Mouse (Mus musculus) kidney, embryonic 15.5 days (tissue): ENCODE data around the gene Wdr27. TPM values are rescaled to one million over a fixed set of nuclear protein-coding genes. Genes with fewer than 3 reads are reported as not detected.
A peak's percentile ranks its signal among the peaks of the same experiment; 100 is the strongest.

Experiments
- ATAC-seq: fragments of 200-750 bp; cut with Nextera tagmentation; replicated peaks from 2 replicates; pipeline ENCODE4 v1.8.0; 2017; ENCODE audit warnings: moderate TSS enrichment; ENCODE audit not compliant: low FRiP score
- H3K27ac ChIP-seq: fragments of 300-500 bp; sonication (generic); 2 replicates; pipeline ENCODE4 v1.5.1; 2015; ENCODE audit warnings: mild to moderate bottlenecking, inconsistent platforms
- H3K27me3 ChIP-seq: fragments of 300-500 bp; sonication (generic); 2 replicates; pipeline ENCODE4 v1.6.1; 2015; ENCODE audit warnings: inconsistent platforms
- H3K36me3 ChIP-seq: fragments of 300-500 bp; sonication (generic); 2 replicates; pipeline ENCODE4 v1.6.1; 2015; ENCODE audit warnings: inconsistent platforms
- H3K4me1 ChIP-seq: fragments of 300-500 bp; sonication (generic); 2 replicates; pipeline ENCODE4 v1.6.1; 2015; ENCODE audit warnings: inconsistent platforms
- H3K4me2 ChIP-seq: fragments of 300-500 bp; sonication (generic); 2 replicates; pipeline ENCODE4 v1.6.1; 2015; ENCODE audit warnings: moderate library complexity, mild to moderate bottlenecking, inconsistent platforms
- H3K4me3 ChIP-seq: fragments of 300-500 bp; sonication (generic); replicated peaks from 2 replicates; pipeline ENCODE4 v1.5.1; 2015; ENCODE audit warnings: mild to moderate bottlenecking, inconsistent platforms
- H3K9ac ChIP-seq: fragments of 300-500 bp; sonication (generic); 2 replicates; pipeline ENCODE4 v1.6.1; 2015; ENCODE audit warnings: mild to moderate bottlenecking, inconsistent platforms
- H3K9me3 ChIP-seq: fragments of 300-500 bp; sonication (generic); replicated peaks from 2 replicates; pipeline ENCODE4 v1.6.1; 2016; ENCODE audit warnings: inconsistent platforms
- WGBS: fragments of 180-500 bp; shearing (Covaris S2); methylation state at CpG from one replicate; pipeline ENCODE4 v1.1.7; 2015; ENCODE audit warnings: mixed read lengths; 5-methylcytosine and 5-hydroxymethylcytosine counted together
- polyA plus RNA-seq: library from polyadenylated mRNA; unstranded; fragments of >200 nt; fragmentation: Nextera tagmentation; extraction: Ambion mirVana; gene quantifications from 2 replicates; pipeline ENCODE4 v1.2.1, GENCODE M21; 2015

The Wdr27 gene
- polyA plus RNA-seq, 1 experiment from 2014 or later, result 6.8 TPM

DNA sequence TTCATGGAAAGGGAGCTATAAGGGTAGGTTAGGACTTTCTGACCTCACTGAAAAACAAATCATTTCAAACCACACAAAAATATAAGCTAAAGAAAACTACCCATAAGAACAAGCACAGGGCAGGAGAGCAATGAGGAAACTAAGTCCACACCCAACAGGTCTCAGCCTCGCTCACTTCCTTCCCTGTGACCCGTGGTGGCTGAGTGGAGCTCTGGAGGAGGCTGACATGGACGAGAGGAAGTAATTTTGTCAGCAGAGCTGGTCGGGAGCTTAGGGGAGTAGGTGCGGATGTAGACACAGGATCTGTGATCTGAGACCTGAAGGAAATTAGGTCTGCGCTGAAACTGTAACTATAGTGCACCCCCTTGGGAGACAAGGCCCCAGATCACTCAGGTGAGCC is 21.4 kb downstream of the Wdr27 start:
- Histone ChIP-seq H3K27me3 (no peaks in the 10 kb centered on the region), H3K4me2 (no peak overlapping the region), H3K4me3 (no peak overlapping the region), H3K27ac (no peak overlapping the region), H3K36me3 (no peaks in the 10 kb centered on the region), H3K9me3 (no peaks in the 10 kb centered on the region), H3K4me1 (no peaks in the 10 kb centered on the region), H3K9ac (no peak overlapping the region)
- ATAC-seq, result no peak
- WGBS, result 54% methylated on average over 6 of the region's 6 CpGs

GRCm38 (mm10) chr17:14917866-14918265 is 25.1 kb downstream of the Wdr27 start:
- 87% methylated on average over 8 of the region's 8 CpGs for WGBS
- H3K4me2 ChIP-seq, result no peak overlapping the region
- H3K27ac ChIP-seq, result no peak overlapping the region
- no peaks in the 10 kb centered on the region for H3K9me3 ChIP-seq
- H3K36me3 ChIP-seq, result no peaks in the 10 kb centered on the region
- no peak overlapping the region for H3K4me3 ChIP-seq
- no peaks in the 10 kb centered on the region for H3K27me3 ChIP-seq
- no peaks in the 10 kb centered on the region for H3K4me1 ChIP-seq
- no peak for ATAC-seq
- no peak overlapping the region for H3K9ac ChIP-seq

DNA sequence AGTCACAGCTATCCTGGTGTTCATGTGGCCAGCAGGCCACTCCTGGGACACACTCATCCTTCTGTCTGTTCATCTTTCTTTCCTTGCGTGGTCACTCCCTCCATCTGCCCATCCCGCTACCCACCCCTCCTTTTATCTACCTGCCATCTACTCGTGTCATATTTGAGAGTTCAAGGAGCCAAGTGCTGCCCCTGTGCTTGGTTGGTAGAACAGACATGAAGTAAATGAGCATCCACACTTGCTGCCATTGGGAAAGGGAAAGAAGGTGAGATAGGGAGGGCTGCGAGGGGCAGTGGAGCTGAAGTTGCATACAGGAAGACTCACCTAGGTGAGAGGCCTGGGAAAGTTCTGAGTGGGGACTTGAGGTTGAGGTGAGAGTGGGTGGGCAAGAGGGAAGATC is 28.6 kb downstream of the Wdr27 start:
- Histone ChIP-seq H3K9me3 (no peaks in the 10 kb centered on the region), H3K4me3 (no peak overlapping the region), H3K27ac (no peak overlapping the region), H3K4me2 (no peak overlapping the region), H3K9ac (no peak overlapping the region), H3K36me3 (no peaks in the 10 kb centered on the region), H3K27me3 (no peaks in the 10 kb centered on the region), H3K4me1 (no peaks in the 10 kb centered on the region)
- 90% methylated on average over 4 of the region's 4 CpGs for WGBS
- ATAC-seq, result no peak

DNA sequence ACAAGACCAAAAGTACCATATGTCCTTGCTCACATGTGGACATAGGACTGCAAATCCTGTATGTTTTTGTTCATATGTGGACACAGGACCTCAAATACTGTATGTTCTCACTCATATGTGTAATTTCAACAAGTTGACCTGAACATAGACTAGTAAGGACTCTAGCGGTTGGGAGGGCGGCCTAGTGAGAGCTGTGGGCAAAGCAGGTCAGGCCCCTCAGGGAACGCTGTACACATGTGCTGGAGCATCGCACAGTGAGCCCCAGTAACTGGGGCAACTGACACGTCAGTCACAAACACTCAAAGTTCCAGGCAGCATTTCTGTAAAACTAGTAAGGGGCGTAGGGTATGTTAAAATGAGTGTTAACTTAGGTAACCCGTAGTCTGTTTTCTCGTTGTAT is 30.0 kb downstream of the Wdr27 start:
- no peak for ATAC-seq
- H3K4me1 ChIP-seq, result no peaks in the 10 kb centered on the region
- no peaks in the 10 kb centered on the region for H3K27me3 ChIP-seq
- H3K9me3 ChIP-seq, result no peaks in the 10 kb centered on the region
- H3K9ac ChIP-seq, result no peak overlapping the region
- H3K27ac ChIP-seq, result no peak overlapping the region
- WGBS, result 88% methylated on average over 8 of the region's 8 CpGs
- no peak overlapping the region for H3K4me2 ChIP-seq
- no peaks in the 10 kb centered on the region for H3K36me3 ChIP-seq
- no peak overlapping the region for H3K4me3 ChIP-seq

- Histone ChIP-seq H3K9ac (no peak overlapping the region), H3K4me1 (no peaks in the 10 kb centered on the region), H3K27me3 (no peaks in the 10 kb centered on the region), H3K9me3 (no peaks in the 10 kb centered on the region), H3K27ac (no peak overlapping the region), H3K4me3 (no peak overlapping the region), H3K36me3 (no peaks in the 10 kb centered on the region), H3K4me2 (no peak overlapping the region)
- no peak for ATAC-seq
- WGBS, result 47% methylated on average over 6 of the region's 6 CpGs
Observed at GRCm38 (mm10) chr17:14912420-14912819, 30.5 kb downstream of the Wdr27 start.

- 94% methylated on average over 5 of the region's 5 CpGs for WGBS
- no peak for ATAC-seq
- Histone ChIP-seq H3K9ac (no peak overlapping the region), H3K4me2 (no peak overlapping the region), H3K4me1 (no peaks in the 10 kb centered on the region), H3K9me3 (no peaks in the 10 kb centered on the region), H3K4me3 (no peak overlapping the region), H3K36me3 (no peaks in the 10 kb centered on the region), H3K27me3 (no peaks in the 10 kb centered on the region), H3K27ac (no peak overlapping the region)
Observed at GRCm38 (mm10) chr17:14910771-14911170, 32.2 kb downstream of the Wdr27 start.

GRCm38 (mm10) chr17:14909331-14909730 is 33.6 kb downstream of the Wdr27 start:
- WGBS, result 86% methylated on average over 5 of the region's 5 CpGs
- Histone ChIP-seq H3K9me3 (no peaks in the 10 kb centered on the region), H3K27me3 (no peaks in the 10 kb centered on the region), H3K36me3 (no peaks in the 10 kb centered on the region), H3K27ac (no peak overlapping the region), H3K9ac (no peak overlapping the region), H3K4me2 (no peak overlapping the region), H3K4me1 (no peaks in the 10 kb centered on the region), H3K4me3 (no peak overlapping the region)
- ATAC-seq, result no peak

- Histone ChIP-seq H3K36me3 (no peaks in the 10 kb centered on the region), H3K9me3 (no peaks in the 10 kb centered on the region), H3K4me3 (no peak overlapping the region), H3K4me2 (no peak overlapping the region), H3K4me1 (no peaks in the 10 kb centered on the region), H3K9ac (no peak overlapping the region), H3K27ac (no peak overlapping the region), H3K27me3 (no peaks in the 10 kb centered on the region)
- ATAC-seq, result no peak
- 74% methylated on average over 12 of the region's 12 CpGs for WGBS
Observed at GRCm38 (mm10) chr17:14907136-14907535, 35.8 kb downstream of the Wdr27 start.

DNA sequence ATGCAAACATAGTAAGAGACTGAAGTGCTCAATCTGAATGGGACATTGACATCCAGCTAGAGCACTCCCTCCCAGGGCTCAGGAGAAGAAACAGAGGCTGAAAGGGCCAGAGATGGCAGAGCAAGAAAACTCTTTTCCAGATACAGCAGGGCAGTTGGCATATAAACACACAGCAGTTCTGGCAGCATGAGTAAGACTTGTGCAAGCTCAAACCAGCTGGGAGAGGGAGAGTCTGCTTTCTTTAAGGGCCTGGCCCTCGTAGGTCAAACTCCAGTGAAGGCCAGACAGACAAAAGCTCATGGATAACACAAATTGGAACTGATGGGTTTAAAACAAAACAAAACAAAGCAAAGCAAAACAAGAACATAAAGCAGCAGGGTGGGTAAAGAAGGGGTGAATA is 36.3 kb downstream of the Wdr27 start:
- Histone ChIP-seq H3K4me3 (no peak overlapping the region), H3K9ac (no peak overlapping the region), H3K27ac (no peak overlapping the region), H3K4me1 (no peaks in the 10 kb centered on the region), H3K27me3 (no peaks in the 10 kb centered on the region), H3K4me2 (no peak overlapping the region), H3K36me3 (no peaks in the 10 kb centered on the region), H3K9me3 (no peaks in the 10 kb centered on the region)
- 55% methylated on average over 1 of the region's 1 CpGs for WGBS
- no peak for ATAC-seq

DNA sequence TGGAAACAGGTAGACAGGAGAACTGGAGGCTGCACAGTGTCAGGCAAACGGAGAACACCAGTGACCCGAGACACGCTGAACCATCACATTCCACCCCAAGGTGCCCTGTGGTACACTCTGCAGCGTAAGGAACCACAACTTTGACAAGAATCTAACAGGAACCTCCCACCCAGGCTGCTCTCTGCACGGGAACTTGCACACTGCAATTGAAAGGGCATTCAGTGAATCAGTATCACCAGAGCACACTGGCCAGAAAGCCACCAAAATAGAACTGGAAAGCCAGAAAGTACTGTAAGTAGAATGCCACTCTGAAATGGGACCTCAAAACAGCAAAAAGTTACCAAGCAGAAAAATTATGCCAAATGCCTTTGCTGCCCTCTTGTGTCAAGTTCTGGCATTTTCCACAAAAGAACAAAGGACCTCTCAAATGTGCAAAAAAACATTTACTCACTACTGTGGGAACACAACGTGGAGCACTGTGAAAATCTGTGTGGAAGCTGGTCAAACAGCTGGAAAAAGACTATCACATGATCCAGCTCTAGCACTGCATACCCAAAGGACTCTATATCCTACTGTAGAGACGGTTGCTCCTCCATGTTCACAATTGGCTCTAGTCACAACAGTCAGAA is 38.2 kb downstream of the Wdr27 start:
- no peak overlapping the region for H3K4me2 ChIP-seq
- H3K4me3 ChIP-seq, result no peak overlapping the region
- ATAC-seq, result peak; percentile 12; the same call in 1 of the 2 replicates
- no peak overlapping the region for H3K9ac ChIP-seq
- H3K27me3 ChIP-seq, result no peaks in the 10 kb centered on the region
- H3K4me1 ChIP-seq, result no peaks in the 10 kb centered on the region
- WGBS, result 48% methylated on average over 7 of the region's 7 CpGs
- H3K36me3 ChIP-seq, result no peaks in the 10 kb centered on the region
- no peak overlapping the region for H3K27ac ChIP-seq
- H3K9me3 ChIP-seq, result no peaks in the 10 kb centered on the region

GRCm38 (mm10) chr17:14904206-14904605 is 38.8 kb downstream of the Wdr27 start:
- 87% methylated on average over 6 of the region's 6 CpGs for WGBS

DNA sequence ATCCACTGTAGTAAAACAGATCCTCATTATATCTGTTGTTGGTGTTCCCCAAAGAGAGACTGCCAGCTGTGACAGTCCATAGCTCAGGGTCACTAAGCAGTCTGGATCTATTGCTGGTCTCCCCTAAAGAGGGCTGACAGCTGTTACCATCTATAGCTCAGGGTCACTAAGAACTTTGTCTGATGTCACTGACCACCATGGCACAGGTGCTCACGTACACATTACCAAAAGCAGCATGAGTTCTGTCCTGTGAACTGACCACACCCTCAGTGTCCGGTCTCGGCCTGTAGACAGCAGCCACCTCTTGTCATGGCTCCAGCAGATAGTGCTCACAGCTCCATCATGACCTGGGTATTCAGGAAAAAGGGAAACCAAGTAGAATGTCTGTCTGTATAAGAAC is 39.7 kb downstream of the Wdr27 start:
- Histone ChIP-seq H3K4me1 (no peaks in the 10 kb centered on the region), H3K9ac (no peak overlapping the region), H3K4me2 (no peak overlapping the region), H3K9me3 (no peaks in the 10 kb centered on the region), H3K27ac (no peak overlapping the region), H3K4me3 (no peak overlapping the region), H3K27me3 (no peaks in the 10 kb centered on the region), H3K36me3 (no peaks in the 10 kb centered on the region)
- ATAC-seq, result no peak
- WGBS, result 88% methylated on average over 3 of the region's 3 CpGs

More at GRCm38 (mm10) chr17:14904206-14904605, 38.8 kb downstream of the Wdr27 start:
- Histone ChIP-seq H3K36me3 (no peaks in the 10 kb centered on the region), H3K27ac (no peak overlapping the region), H3K4me1 (no peaks in the 10 kb centered on the region), H3K4me3 (no peak overlapping the region), H3K9me3 (no peaks in the 10 kb centered on the region), H3K27me3 (no peaks in the 10 kb centered on the region), H3K4me2 (no peak overlapping the region), H3K9ac (no peak overlapping the region)
- ATAC-seq, result no peak

- Histone ChIP-seq H3K9me3 (no peaks in the 10 kb centered on the region), H3K4me1 (no peaks in the 10 kb centered on the region), H3K27me3 (no peaks in the 10 kb centered on the region), H3K9ac (no peak overlapping the region), H3K36me3 (no peaks in the 10 kb centered on the region), H3K27ac (no peak overlapping the region), H3K4me2 (no peak overlapping the region), H3K4me3 (no peak overlapping the region)
- no peak for ATAC-seq
- WGBS, result 87% methylated on average over 1 of the region's 1 CpGs
Observed at GRCm38 (mm10) chr17:14898972-14899371, 44.0 kb downstream of the Wdr27 start.
